Mouse (Mus musculus): Measurements from ENCODE around the gene Psma1. TPM values are rescaled to one million over a fixed set of nuclear protein-coding genes. Genes with fewer than 3 reads are reported as not detected.

The Psma1 gene
- polyA plus RNA-seq, 1 experiment: 73.8 TPM

DNA sequence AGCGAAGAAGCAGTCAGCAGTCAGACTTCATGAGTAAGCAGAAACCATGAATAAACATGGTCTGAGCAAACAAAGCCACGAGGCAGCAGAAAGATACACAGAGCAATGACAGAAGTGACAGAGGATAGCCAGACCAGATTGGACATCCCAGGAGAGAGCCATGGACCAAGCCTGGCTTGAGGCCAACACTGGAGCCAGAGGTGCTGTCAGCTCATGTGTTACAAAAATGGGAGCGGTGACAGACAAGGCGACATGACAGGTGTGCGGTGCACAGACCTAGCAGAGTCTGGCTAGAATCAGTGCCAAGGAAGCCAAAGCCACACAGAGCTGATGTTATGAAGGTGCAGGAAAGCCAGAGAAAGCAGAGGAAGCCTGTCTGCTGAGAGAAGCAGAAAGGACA is 35.3 kb upstream of the Psma1 start:
- H3K4me3 ChIP-seq (replicated peaks; ENCODE audit: control insufficient read depth, low read depth, low read length): no peak overlapping the region
- TF ChIP-seq POLR2A (IDR thresholded peaks at IDR 0.05; ENCODE audit: borderline replicate concordance, control insufficient read depth, low read depth, low read length): no peak
- TF ChIP-seq CTCF (IDR thresholded peaks at IDR 0.05; ENCODE audit: control insufficient read depth, insufficient read depth, low read length): no peak
- WGBS: 71% methylated on average over 5 of the region's 5 CpGs
- peaks cover 2% of the 10 kb centered on the region; the same call in 1 of the 2 replicates for H3K4me1 ChIP-seq (ENCODE audit: control insufficient read depth, insufficient read depth, low read length)
- no peak overlapping the region for H3K27ac ChIP-seq (ENCODE audit: control insufficient read depth, insufficient read depth, low read depth, low read length, poor library complexity)

- 32% methylated on average over 4 of the region's 4 CpGs for WGBS
- H3K4me1 ChIP-seq (ENCODE audit: control insufficient read depth, insufficient read depth, low read length): no peaks in the 10 kb centered on the region; the same call in 1 of the 2 replicates
- no peak overlapping the region for H3K27ac ChIP-seq (ENCODE audit: control insufficient read depth, insufficient read depth, low read depth, low read length, poor library complexity)
- no peak overlapping the region for H3K4me3 ChIP-seq (replicated peaks; ENCODE audit: control insufficient read depth, low read depth, low read length)
- TF ChIP-seq POLR2A (IDR thresholded peaks at IDR 0.05; ENCODE audit: borderline replicate concordance, control insufficient read depth, low read depth, low read length) (no peak), CTCF (IDR thresholded peaks at IDR 0.05; ENCODE audit: control insufficient read depth, insufficient read depth, low read length) (no peak)
These were observed 33.1 kb upstream of the Psma1 start for GRCm38 (mm10) chr7:114309020-114309419.

GRCm38 (mm10) chr7:114301293-114301782 is 25.4 kb upstream of the Psma1 start:
- Histone ChIP-seq H3K4me3 (replicated peaks; ENCODE audit: control insufficient read depth, low read depth, low read length) (no peak overlapping the region), H3K4me1 (ENCODE audit: control insufficient read depth, insufficient read depth, low read length) (no peaks in the 10 kb centered on the region; the same call in 1 of the 2 replicates), H3K27ac (ENCODE audit: control insufficient read depth, insufficient read depth, low read depth, low read length, poor library complexity) (no peak overlapping the region)
- no peak for TF ChIP-seq CTCF (IDR thresholded peaks at IDR 0.05; ENCODE audit: control insufficient read depth, insufficient read depth, low read length)
- no peak for TF ChIP-seq POLR2A (IDR thresholded peaks at IDR 0.05; ENCODE audit: borderline replicate concordance, control insufficient read depth, low read depth, low read length)
- WGBS: under 1% methylated on average over 4 of the region's 4 CpGs

GRCm38 (mm10) chr7:114300782-114301181 is 24.9 kb upstream of the Psma1 start:
- no peak overlapping the region for H3K27ac ChIP-seq (ENCODE audit: control insufficient read depth, insufficient read depth, low read depth, low read length, poor library complexity)
- no peaks in the 10 kb centered on the region; the same call in 1 of the 2 replicates for H3K4me1 ChIP-seq (ENCODE audit: control insufficient read depth, insufficient read depth, low read length)
- WGBS: 71% methylated on average over 2 of the region's 2 CpGs
- TF ChIP-seq CTCF (IDR thresholded peaks at IDR 0.05; ENCODE audit: control insufficient read depth, insufficient read depth, low read length) (no peak), POLR2A (IDR thresholded peaks at IDR 0.05; ENCODE audit: borderline replicate concordance, control insufficient read depth, low read depth, low read length) (no peak)
- H3K4me3 ChIP-seq (replicated peaks; ENCODE audit: control insufficient read depth, low read depth, low read length): no peak overlapping the region

DNA sequence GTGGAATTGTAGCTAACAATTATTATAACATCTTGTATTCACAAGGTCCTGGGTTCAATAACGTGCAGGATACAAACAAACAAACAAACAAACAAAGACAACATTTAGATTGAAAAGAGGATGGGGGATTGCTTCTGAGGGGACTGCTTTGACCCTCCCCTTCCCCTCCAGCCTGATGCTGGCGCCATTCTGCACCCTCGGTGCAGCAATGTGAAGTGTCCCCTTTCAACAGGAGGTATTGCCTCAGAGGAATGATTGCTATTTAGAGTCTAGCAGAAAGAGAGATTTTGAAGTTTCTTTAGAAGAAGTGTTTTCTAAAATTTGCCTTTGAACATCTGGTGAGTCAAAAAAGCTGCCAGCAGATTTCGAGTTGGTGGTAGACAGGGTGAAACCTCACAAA is 23.3 kb upstream of the Psma1 start:
- H3K27ac ChIP-seq (ENCODE audit: control insufficient read depth, insufficient read depth, low read depth, low read length, poor library complexity): no peak overlapping the region
- no peak for TF ChIP-seq POLR2A (IDR thresholded peaks at IDR 0.05; ENCODE audit: borderline replicate concordance, control insufficient read depth, low read depth, low read length)
- no peak for TF ChIP-seq CTCF (IDR thresholded peaks at IDR 0.05; ENCODE audit: control insufficient read depth, insufficient read depth, low read length)
- 56% methylated on average over 4 of the region's 4 CpGs for WGBS

GRCm38 (mm10) chr7:114294698-114295097 is 18.8 kb upstream of the Psma1 start:
- no peak for TF ChIP-seq POLR2A (IDR thresholded peaks at IDR 0.05; ENCODE audit: borderline replicate concordance, control insufficient read depth, low read depth, low read length)
- TF ChIP-seq CTCF (IDR thresholded peaks at IDR 0.05; ENCODE audit: control insufficient read depth, insufficient read depth, low read length): peak; percentile 58
- no peak overlapping the region for H3K4me3 ChIP-seq (replicated peaks; ENCODE audit: control insufficient read depth, low read depth, low read length)
- peaks cover 1% of the 10 kb centered on the region; the same call in 1 of the 2 replicates for H3K4me1 ChIP-seq (ENCODE audit: control insufficient read depth, insufficient read depth, low read length)
- WGBS: 83% methylated on average over 5 of the region's 5 CpGs
- no peak overlapping the region for H3K27ac ChIP-seq (ENCODE audit: control insufficient read depth, insufficient read depth, low read depth, low read length, poor library complexity)

More for the DNA sequence above, 23.3 kb upstream of the Psma1 start:
- H3K4me1 ChIP-seq (ENCODE audit: control insufficient read depth, insufficient read depth, low read length): no peaks in the 10 kb centered on the region; the same call in 1 of the 2 replicates
- no peak overlapping the region for H3K4me3 ChIP-seq (replicated peaks; ENCODE audit: control insufficient read depth, low read depth, low read length)

- 50% methylated on average over 5 of the region's 5 CpGs for WGBS
- Histone ChIP-seq H3K4me1 (ENCODE audit: control insufficient read depth, insufficient read depth, low read length) (peaks cover 1% of the 10 kb centered on the region; the same call in 1 of the 2 replicates), H3K4me3 (replicated peaks; ENCODE audit: control insufficient read depth, low read depth, low read length) (no peak overlapping the region), H3K27ac (ENCODE audit: control insufficient read depth, insufficient read depth, low read depth, low read length, poor library complexity) (no peak overlapping the region)
- TF ChIP-seq CTCF (IDR thresholded peaks at IDR 0.05; ENCODE audit: control insufficient read depth, insufficient read depth, low read length): no peak
- no peak for TF ChIP-seq POLR2A (IDR thresholded peaks at IDR 0.05; ENCODE audit: borderline replicate concordance, control insufficient read depth, low read depth, low read length)
These were observed 18.0 kb upstream of the Psma1 start for GRCm38 (mm10) chr7:114293903-114294302.

GRCm38 (mm10) chr7:114292501-114292971 is 16.6 kb upstream of the Psma1 start:
- TF ChIP-seq POLR2A (IDR thresholded peaks at IDR 0.05; ENCODE audit: borderline replicate concordance, control insufficient read depth, low read depth, low read length) (peak; percentile 51; the same call in 1 of the 2 replicates), CTCF (IDR thresholded peaks at IDR 0.05; ENCODE audit: control insufficient read depth, insufficient read depth, low read length) (no peak)
- peak overlapping the region; percentile 84 for H3K27ac ChIP-seq (ENCODE audit: control insufficient read depth, insufficient read depth, low read depth, low read length, poor library complexity)
- peak overlapping the region; percentile 73 for H3K4me3 ChIP-seq (replicated peaks; ENCODE audit: control insufficient read depth, low read depth, low read length)
- peaks cover 1% of the 10 kb centered on the region; the same call in 1 of the 2 replicates for H3K4me1 ChIP-seq (ENCODE audit: control insufficient read depth, insufficient read depth, low read length)
- WGBS: 7% methylated on average over 12 of the region's 12 CpGs
